Mouse (Mus musculus): ENCODE results near the gene Prim1. TPM values are rescaled to one million over a fixed set of nuclear protein-coding genes. Genes with fewer than 3 reads are reported as not detected.
"Not testable (repeated sequence)": the region's sequence is repeated elsewhere in the genome, so short reads cannot be mapped to it uniquely, and the experiment has no call there.

The Prim1 gene
- polyA plus RNA-seq, 1 experiment from 2014 or later, result 57.8 TPM

DNA sequence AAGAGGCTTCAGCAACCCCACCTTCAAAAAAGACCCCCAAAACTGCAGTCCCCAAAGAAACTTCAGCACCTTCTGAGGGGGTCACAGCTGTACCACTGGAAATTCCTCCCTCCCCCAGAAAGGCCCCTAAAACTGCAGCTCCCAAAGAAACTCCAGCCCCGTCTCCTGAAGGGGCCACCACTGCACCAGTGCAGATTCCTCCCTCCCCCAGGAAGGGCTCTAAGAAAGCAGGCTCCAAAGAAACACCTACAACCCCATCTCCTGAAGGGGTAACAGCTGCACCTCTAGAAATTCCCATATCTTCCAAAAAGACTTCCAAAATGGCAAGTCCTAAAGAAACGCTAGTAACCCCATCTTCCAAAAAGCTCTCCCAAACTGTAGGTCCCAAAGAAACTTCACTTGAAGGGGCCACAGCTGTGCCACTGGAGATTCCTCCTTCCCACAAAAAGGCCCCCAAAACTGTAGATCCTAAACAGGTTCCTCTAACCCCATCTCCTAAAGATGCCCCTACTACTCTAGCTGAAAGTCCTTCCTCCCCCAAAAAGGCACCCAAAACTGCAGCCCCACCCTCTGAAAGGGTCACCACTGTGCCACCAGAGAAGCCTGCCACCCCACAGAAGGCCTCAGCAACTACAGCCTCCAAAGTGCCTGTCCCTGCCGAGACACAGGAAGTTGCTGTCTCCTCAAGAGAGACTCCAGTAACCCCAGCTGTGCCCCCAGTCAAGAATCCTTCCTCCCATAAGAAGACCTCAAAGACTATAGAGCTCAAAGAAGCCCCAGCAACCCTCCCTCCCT lies 28.3 kb downstream of the Prim1 start:
- H3K4me1 ChIP-seq (replicated peaks; ENCODE audit: control insufficient read depth, insufficient read depth, low read length), result peaks cover 3% of the 10 kb centered on the region
- H3K27me3 ChIP-seq (replicated peaks; ENCODE audit: control insufficient read depth, insufficient read depth, low read length), result no peaks in the 10 kb centered on the region
- H3K27ac ChIP-seq (ENCODE audit: low read length), result no peak overlapping the region
- H3K9me3 ChIP-seq (ENCODE audit: control insufficient read depth, low read length), result no peaks in the 10 kb centered on the region
- ATAC-seq, result no peak
- 74% methylated on average over 3 of the region's 3 CpGs for WGBS
- no peak overlapping the region for H3K9ac ChIP-seq (replicated peaks; ENCODE audit: low read depth, low read length)
- H3K4me3 ChIP-seq (replicated peaks; ENCODE audit: low read length), result no peak overlapping the region
- H3K36me3 ChIP-seq (ENCODE audit: control insufficient read depth, insufficient read depth), result peaks cover 36% of the 10 kb centered on the region
- H3K4me2 ChIP-seq (ENCODE audit: low read length), result no peak overlapping the region

GRCm38 (mm10) chr10:128048157-128048556 lies 33.2 kb downstream of the Prim1 start:
- Histone ChIP-seq H3K36me3 (ENCODE audit: control insufficient read depth, insufficient read depth) (peaks cover 35% of the 10 kb centered on the region), H3K9ac (replicated peaks; ENCODE audit: low read depth, low read length) (no peak overlapping the region), H3K27ac (ENCODE audit: low read length) (no peak overlapping the region), H3K4me2 (ENCODE audit: low read length) (no peak overlapping the region), H3K9me3 (ENCODE audit: control insufficient read depth, low read length) (no peaks in the 10 kb centered on the region), H3K4me1 (replicated peaks; ENCODE audit: control insufficient read depth, insufficient read depth, low read length) (no peaks in the 10 kb centered on the region; the same call in 1 of the 2 replicates), H3K4me3 (replicated peaks; ENCODE audit: low read length) (no peak overlapping the region), H3K27me3 (replicated peaks; ENCODE audit: control insufficient read depth, insufficient read depth, low read length) (no peaks in the 10 kb centered on the region)
- WGBS, result 77% methylated on average over 8 of the region's 8 CpGs
- ATAC-seq, result no peak

DNA sequence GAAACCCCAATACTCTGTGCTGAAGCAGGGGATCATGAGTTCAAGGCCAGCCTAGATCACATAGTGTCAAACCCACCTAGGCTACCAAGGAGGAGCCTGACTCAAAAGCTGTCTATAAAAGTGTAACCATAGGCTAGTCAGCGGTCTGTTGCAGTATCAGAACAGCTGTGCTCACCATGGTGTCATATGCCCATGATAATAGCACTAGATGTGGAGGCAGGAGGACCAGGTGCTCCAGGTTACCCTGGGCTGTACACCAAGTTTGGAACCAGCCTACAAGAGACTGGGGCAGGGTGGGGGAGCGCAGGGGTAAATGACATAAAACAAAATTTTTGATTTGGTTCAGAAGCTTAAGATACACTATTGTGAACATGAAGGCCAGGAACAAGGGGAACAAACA lies 34.8 kb downstream of the Prim1 start:
- Histone ChIP-seq H3K4me3 (replicated peaks; ENCODE audit: low read length) (no peak overlapping the region), H3K4me1 (replicated peaks; ENCODE audit: control insufficient read depth, insufficient read depth, low read length) (no peaks in the 10 kb centered on the region; the same call in 1 of the 2 replicates), H3K27ac (ENCODE audit: low read length) (no peak overlapping the region), H3K36me3 (ENCODE audit: control insufficient read depth, insufficient read depth) (peaks cover 35% of the 10 kb centered on the region), H3K4me2 (ENCODE audit: low read length) (no peak overlapping the region), H3K27me3 (replicated peaks; ENCODE audit: control insufficient read depth, insufficient read depth, low read length) (no peaks in the 10 kb centered on the region), H3K9ac (replicated peaks; ENCODE audit: low read depth, low read length) (no peak overlapping the region), H3K9me3 (ENCODE audit: control insufficient read depth, low read length) (no peaks in the 10 kb centered on the region)
- no peak for ATAC-seq
- 93% methylated on average over 2 of the region's 2 CpGs for WGBS

DNA sequence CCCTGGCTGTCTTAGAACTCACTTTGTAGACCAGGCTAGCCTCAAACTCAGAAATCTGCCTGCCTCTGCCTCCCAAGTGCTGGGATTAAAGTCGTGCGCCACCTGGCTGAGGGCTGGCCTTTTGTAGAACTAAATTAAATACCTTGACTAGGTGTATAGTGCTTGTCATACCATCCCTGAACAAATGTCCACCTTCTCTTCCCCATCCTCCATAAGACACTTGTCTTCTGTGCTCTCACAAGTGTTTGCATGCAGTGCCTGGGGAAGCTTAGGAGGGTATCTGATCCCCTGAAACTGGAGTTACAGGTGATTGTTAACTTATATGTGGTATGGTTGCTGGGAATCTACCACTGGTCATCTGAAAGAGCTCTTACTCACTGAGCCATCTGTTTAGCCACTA lies 35.4 kb downstream of the Prim1 start:
- no peak for ATAC-seq
- peaks cover 35% of the 10 kb centered on the region for H3K36me3 ChIP-seq (ENCODE audit: control insufficient read depth, insufficient read depth)
- no peaks in the 10 kb centered on the region for H3K27me3 ChIP-seq (replicated peaks; ENCODE audit: control insufficient read depth, insufficient read depth, low read length)
- H3K27ac ChIP-seq (ENCODE audit: low read length), result no peak overlapping the region
- H3K4me1 ChIP-seq (replicated peaks; ENCODE audit: control insufficient read depth, insufficient read depth, low read length), result no peaks in the 10 kb centered on the region; the same call in 1 of the 2 replicates
- H3K4me2 ChIP-seq (ENCODE audit: low read length), result no peak overlapping the region
- no peak overlapping the region for H3K9ac ChIP-seq (replicated peaks; ENCODE audit: low read depth, low read length)
- H3K4me3 ChIP-seq (replicated peaks; ENCODE audit: low read length), result no peak overlapping the region
- 90% methylated on average over 2 of the region's 2 CpGs for WGBS
- no peaks in the 10 kb centered on the region for H3K9me3 ChIP-seq (ENCODE audit: control insufficient read depth, low read length)

DNA sequence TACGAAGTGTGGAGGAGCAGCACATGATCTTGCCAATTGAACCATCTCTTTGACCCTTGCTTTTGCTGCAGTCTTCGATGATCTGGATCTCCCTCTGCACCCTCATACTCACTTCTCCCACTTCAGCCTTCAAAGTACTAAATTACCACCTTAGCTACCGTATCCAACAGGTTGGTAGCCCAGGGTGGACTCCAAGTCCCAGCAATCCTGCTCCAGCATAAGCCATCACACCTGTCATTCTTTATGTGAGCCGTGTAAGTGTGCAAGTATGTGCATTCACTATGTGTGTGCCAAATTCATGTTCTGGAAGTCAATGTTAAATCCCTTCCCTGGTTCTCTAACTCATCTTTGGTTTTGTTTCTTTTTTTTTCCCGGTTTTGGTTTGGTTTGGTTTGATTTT lies 36.6 kb downstream of the Prim1 start:
- Histone ChIP-seq H3K4me2 (ENCODE audit: low read length) (no peak overlapping the region), H3K27me3 (replicated peaks; ENCODE audit: control insufficient read depth, insufficient read depth, low read length) (no peaks in the 10 kb centered on the region), H3K4me1 (replicated peaks; ENCODE audit: control insufficient read depth, insufficient read depth, low read length) (no peaks in the 10 kb centered on the region), H3K9me3 (ENCODE audit: control insufficient read depth, low read length) (no peaks in the 10 kb centered on the region), H3K9ac (replicated peaks; ENCODE audit: low read depth, low read length) (no peak overlapping the region), H3K4me3 (replicated peaks; ENCODE audit: low read length) (no peak overlapping the region), H3K36me3 (ENCODE audit: control insufficient read depth, insufficient read depth) (peaks cover 24% of the 10 kb centered on the region), H3K27ac (ENCODE audit: low read length) (no peak overlapping the region)
- no peak for ATAC-seq
- WGBS, result 95% methylated on average over 5 of the region's 5 CpGs

GRCm38 (mm10) chr10:128052136-128052535 lies 37.2 kb downstream of the Prim1 start:
- H3K9ac ChIP-seq (replicated peaks; ENCODE audit: low read depth, low read length); ATAC-seq; H3K9me3 ChIP-seq (ENCODE audit: control insufficient read depth, low read length); H3K4me2 ChIP-seq (ENCODE audit: low read length); H3K27me3 ChIP-seq (replicated peaks; ENCODE audit: control insufficient read depth, insufficient read depth, low read length); H3K4me1 ChIP-seq (replicated peaks; ENCODE audit: control insufficient read depth, insufficient read depth, low read length); H3K4me3 ChIP-seq (replicated peaks; ENCODE audit: low read length); H3K27ac ChIP-seq (ENCODE audit: low read length): not testable (repeated sequence)
- 100% methylated on average over 1 of the region's 2 CpGs for WGBS
- H3K36me3 ChIP-seq (ENCODE audit: control insufficient read depth, insufficient read depth), result peaks cover 20% of the 10 kb centered on the region

GRCm38 (mm10) chr10:128053001-128053400 lies 38.0 kb downstream of the Prim1 start:
- Histone ChIP-seq H3K4me1 (replicated peaks; ENCODE audit: control insufficient read depth, insufficient read depth, low read length) (peaks cover 5% of the 10 kb centered on the region), H3K9ac (replicated peaks; ENCODE audit: low read depth, low read length) (no peak overlapping the region), H3K27me3 (replicated peaks; ENCODE audit: control insufficient read depth, insufficient read depth, low read length) (no peaks in the 10 kb centered on the region), H3K4me3 (replicated peaks; ENCODE audit: low read length) (no peak overlapping the region), H3K9me3 (ENCODE audit: control insufficient read depth, low read length) (no peaks in the 10 kb centered on the region), H3K4me2 (ENCODE audit: low read length) (no peak overlapping the region), H3K27ac (ENCODE audit: low read length) (no peak overlapping the region), H3K36me3 (ENCODE audit: control insufficient read depth, insufficient read depth) (peaks cover 15% of the 10 kb centered on the region)
- 94% methylated on average over 8 of the region's 8 CpGs for WGBS
- ATAC-seq, result no peak

DNA sequence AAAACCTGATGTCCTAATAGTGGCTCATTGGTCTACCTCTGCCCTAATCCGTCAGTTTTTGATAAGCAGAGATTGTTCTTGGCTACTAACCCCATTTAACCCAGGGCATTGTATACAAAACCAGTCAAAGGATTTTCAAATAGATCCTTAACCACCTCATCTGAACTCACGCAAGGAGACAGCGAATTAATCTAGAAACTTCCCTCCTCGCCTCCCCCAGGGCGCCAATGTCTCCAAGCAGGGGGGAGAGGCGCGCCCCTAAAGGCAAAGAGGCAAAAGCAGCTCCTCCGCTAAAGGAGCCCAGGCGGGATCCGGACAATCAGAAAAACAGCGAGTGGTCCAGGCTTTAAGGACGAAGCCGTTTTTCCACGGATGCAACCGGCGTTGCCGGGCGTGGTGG lies 43.2 kb downstream of the Prim1 start:
- no peaks in the 10 kb centered on the region for H3K9me3 ChIP-seq (ENCODE audit: control insufficient read depth, low read length)
- no peak for ATAC-seq
- peak overlapping the region; percentile 71 for H3K4me3 ChIP-seq (replicated peaks; ENCODE audit: low read length)
- H3K27me3 ChIP-seq (replicated peaks; ENCODE audit: control insufficient read depth, insufficient read depth, low read length), result no peaks in the 10 kb centered on the region
- WGBS, result under 1% methylated on average over 18 of the region's 18 CpGs
- no peaks in the 10 kb centered on the region for H3K36me3 ChIP-seq (ENCODE audit: control insufficient read depth, insufficient read depth)
- peak overlapping the region; percentile 86 for H3K4me2 ChIP-seq (ENCODE audit: low read length)
- H3K9ac ChIP-seq (replicated peaks; ENCODE audit: low read depth, low read length), result peak overlapping the region; percentile 92
- peak overlapping the region; percentile 99 for H3K27ac ChIP-seq (ENCODE audit: low read length)
- peaks cover 20% of the 10 kb centered on the region for H3K4me1 ChIP-seq (replicated peaks; ENCODE audit: control insufficient read depth, insufficient read depth, low read length)

GRCm38 (mm10) chr10:128058601-128059151 lies 43.7 kb downstream of the Prim1 start, which contains the start of gene Ptges3:
TSS of gene Ptges3 (plus strand) at chr10:128058954.
- Histone ChIP-seq H3K4me3 (replicated peaks; ENCODE audit: low read length) (peak within 1 kb of the TSS; percentile 71), H3K27ac (ENCODE audit: low read length) (peak within 1 kb of the TSS; percentile 99), H3K4me2 (ENCODE audit: low read length) (peak within 1 kb of the TSS; percentile 86), H3K36me3 (ENCODE audit: control insufficient read depth, insufficient read depth) (no peaks in the 10 kb centered on the region), H3K27me3 (replicated peaks; ENCODE audit: control insufficient read depth, insufficient read depth, low read length) (no peaks in the 10 kb centered on the region), H3K4me1 (replicated peaks; ENCODE audit: control insufficient read depth, insufficient read depth, low read length) (peaks cover 20% of the 10 kb centered on the region), H3K9me3 (ENCODE audit: control insufficient read depth, low read length) (no peaks in the 10 kb centered on the region), H3K9ac (replicated peaks; ENCODE audit: low read depth, low read length) (peak within 1 kb of the TSS; percentile 92)
- WGBS, result 0% methylated on average over 72 of the region's 72 CpGs
- peak; percentile 93 for ATAC-seq

Measured in forebrain, embryonic 16.5 days (tissue).